Mouse (Mus musculus): ENCODE measurements at regions not wholly inside any gene's neighbourhood (a gene's known extent, or its start where the extent isn't known, plus 50 kb on each side); places are given as distances from the start of the nearest gene placed in this dataset.
A peak's percentile ranks its signal among the peaks of the same experiment; 100 is the strongest.

DNA sequence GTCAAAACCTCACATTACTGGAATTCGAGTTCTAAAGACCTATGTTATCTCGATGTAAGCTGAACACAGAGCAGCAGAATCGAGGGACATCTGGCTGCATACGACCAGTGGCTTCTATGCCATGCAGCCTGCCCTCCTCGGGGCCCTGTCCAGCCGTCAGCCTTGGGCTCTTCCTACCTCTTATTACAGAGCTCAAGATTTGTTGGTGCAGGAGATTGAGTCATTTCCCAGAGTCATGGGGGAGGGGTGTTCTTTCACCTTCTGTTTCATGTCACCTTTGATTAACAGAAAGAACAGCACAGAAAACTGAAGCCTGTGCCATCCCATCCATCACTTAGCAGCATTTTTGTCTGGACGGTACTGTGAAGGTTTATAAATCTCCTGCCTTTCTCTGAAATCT lies 52.1 kb downstream of the Sst start:
- WGBS, result 20% methylated on average over 7 of the region's 7 CpGs
- Histone ChIP-seq H3K4me2 (replicated peaks; ENCODE audit: low read depth) (no peak overlapping the region), H3K4me3 (ENCODE audit: low read depth, low read length) (no peak overlapping the region), H3K36me3 (ENCODE audit: control insufficient read depth, insufficient read depth, low read length) (no peaks in the 10 kb centered on the region), H3K4me1 (replicated peaks; ENCODE audit: control insufficient read depth, insufficient read depth) (no peaks in the 10 kb centered on the region), H3K9ac (ENCODE audit: low read length) (no peak overlapping the region), H3K27ac (replicated peaks) (no peak overlapping the region), H3K9me3 (ENCODE audit: control insufficient read depth, low read length) (no peaks in the 10 kb centered on the region), H3K27me3 (ENCODE audit: control insufficient read depth, insufficient read depth, low read length) (no peaks in the 10 kb centered on the region)
- TF ChIP-seq CTCF (IDR thresholded peaks at IDR 0.05; ENCODE audit: low read depth) (no peak), EP300 (optimal IDR thresholded peaks at IDR 0.05) (no peak)
- ATAC-seq (ENCODE audit: low FRiP score, low TSS enrichment) (no peak), DNase-seq (ENCODE audit: low spot score) (no peak)

DNA sequence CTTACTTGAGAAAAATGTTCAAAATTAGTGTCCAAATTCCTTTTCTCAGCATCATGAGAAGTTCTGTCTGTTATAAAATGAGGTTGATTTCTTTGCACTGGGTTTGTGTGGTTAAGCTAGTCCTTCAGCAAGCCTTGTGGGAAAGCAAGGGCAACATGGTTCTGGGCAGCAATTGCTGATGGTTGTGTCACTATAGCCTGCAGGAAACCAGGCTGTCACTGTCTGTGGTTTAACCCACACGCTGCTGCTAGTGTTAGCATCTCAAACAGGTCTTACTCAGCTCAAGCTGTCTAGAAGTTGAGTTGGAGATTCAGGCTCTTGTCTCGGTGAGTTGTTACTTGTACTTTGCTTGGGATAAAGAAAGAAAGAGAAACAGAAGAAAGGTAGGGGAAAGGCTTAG lies 52.6 kb downstream of the Sst start:
- Histone ChIP-seq H3K27me3 (ENCODE audit: control insufficient read depth, insufficient read depth, low read length) (no peaks in the 10 kb centered on the region), H3K9me3 (ENCODE audit: control insufficient read depth, low read length) (no peaks in the 10 kb centered on the region), H3K27ac (replicated peaks) (no peak overlapping the region), H3K4me3 (ENCODE audit: low read depth, low read length) (no peak overlapping the region), H3K9ac (ENCODE audit: low read length) (no peak overlapping the region), H3K36me3 (ENCODE audit: control insufficient read depth, insufficient read depth, low read length) (no peaks in the 10 kb centered on the region), H3K4me1 (replicated peaks; ENCODE audit: control insufficient read depth, insufficient read depth) (no peaks in the 10 kb centered on the region), H3K4me2 (replicated peaks; ENCODE audit: low read depth) (no peak overlapping the region)
- 57% methylated on average over 2 of the region's 2 CpGs for WGBS
- TF ChIP-seq EP300 (optimal IDR thresholded peaks at IDR 0.05), result no peak
- no peak for TF ChIP-seq CTCF (IDR thresholded peaks at IDR 0.05; ENCODE audit: low read depth)
- ATAC-seq (ENCODE audit: low FRiP score, low TSS enrichment) (no peak), DNase-seq (ENCODE audit: low spot score) (no peak)

DNA sequence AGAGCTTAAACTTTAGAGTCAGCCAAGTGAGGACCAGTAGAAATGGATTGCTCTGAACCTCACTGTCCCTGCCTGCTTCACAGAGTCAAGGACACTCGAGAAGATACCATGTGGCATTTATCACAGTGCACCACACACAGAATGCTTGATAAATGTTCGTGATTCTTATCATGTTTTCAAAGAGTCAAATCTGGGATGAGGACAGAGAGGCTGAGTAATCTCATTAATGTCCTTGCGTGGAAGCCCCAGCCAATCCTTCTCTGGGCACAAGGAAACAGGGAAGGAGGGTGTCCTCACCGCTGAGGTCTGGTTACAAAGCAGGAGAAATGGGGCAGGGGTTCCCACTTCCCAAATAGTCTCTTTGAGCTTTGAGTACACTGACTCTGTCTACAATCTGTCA lies 55.8 kb downstream of the Sst start:
- no peak for ATAC-seq (ENCODE audit: low FRiP score, low TSS enrichment)
- no peaks in the 10 kb centered on the region for H3K36me3 ChIP-seq (ENCODE audit: control insufficient read depth, insufficient read depth, low read length)
- H3K27ac ChIP-seq (replicated peaks), result no peak overlapping the region
- no peaks in the 10 kb centered on the region for H3K27me3 ChIP-seq (ENCODE audit: control insufficient read depth, insufficient read depth, low read length)
- no peak overlapping the region for H3K4me3 ChIP-seq (ENCODE audit: low read depth, low read length)
- no peaks in the 10 kb centered on the region for H3K9me3 ChIP-seq (ENCODE audit: control insufficient read depth, low read length)
- no peaks in the 10 kb centered on the region for H3K4me1 ChIP-seq (replicated peaks; ENCODE audit: control insufficient read depth, insufficient read depth)
- DNase-seq (ENCODE audit: low spot score), result no peak
- H3K4me2 ChIP-seq (replicated peaks; ENCODE audit: low read depth), result no peak overlapping the region
- no peak overlapping the region for H3K9ac ChIP-seq (ENCODE audit: low read length)
- WGBS, result 58% methylated on average over 4 of the region's 4 CpGs
- TF ChIP-seq EP300 (optimal IDR thresholded peaks at IDR 0.05) (no peak), CTCF (IDR thresholded peaks at IDR 0.05; ENCODE audit: low read depth) (no peak)

DNA sequence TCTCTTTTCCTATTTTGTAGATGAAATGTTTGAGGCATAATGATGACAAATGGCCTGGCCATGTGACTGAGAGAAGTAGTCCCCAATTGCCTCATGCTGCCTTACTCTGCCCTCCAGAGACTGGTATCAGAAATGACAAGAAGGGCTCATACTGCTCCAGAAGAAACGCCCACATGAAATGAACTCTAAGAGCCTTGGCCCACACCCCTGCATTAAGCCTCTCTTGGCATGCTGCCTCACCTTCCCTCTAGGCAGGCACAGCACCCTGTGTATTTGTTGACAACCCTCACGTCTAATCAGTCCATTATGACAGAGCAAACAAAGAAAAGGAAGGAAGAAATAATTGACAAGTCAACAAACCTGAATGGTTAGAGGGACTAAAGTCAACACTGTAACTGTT lies 57.2 kb downstream of the Sst start:
- Histone ChIP-seq H3K9ac (ENCODE audit: low read length) (no peak overlapping the region), H3K36me3 (ENCODE audit: control insufficient read depth, insufficient read depth, low read length) (no peaks in the 10 kb centered on the region), H3K4me3 (ENCODE audit: low read depth, low read length) (no peak overlapping the region), H3K27ac (replicated peaks) (no peak overlapping the region), H3K4me2 (replicated peaks; ENCODE audit: low read depth) (no peak overlapping the region), H3K4me1 (replicated peaks; ENCODE audit: control insufficient read depth, insufficient read depth) (no peaks in the 10 kb centered on the region), H3K9me3 (ENCODE audit: control insufficient read depth, low read length) (no peaks in the 10 kb centered on the region; the same call in 1 of the 2 replicates), H3K27me3 (ENCODE audit: control insufficient read depth, insufficient read depth, low read length) (no peaks in the 10 kb centered on the region)
- DNase-seq (ENCODE audit: low spot score) (peak; percentile 65), ATAC-seq (ENCODE audit: low FRiP score, low TSS enrichment) (peak; percentile 87; the same call in 1 of the 2 replicates)
- TF ChIP-seq CTCF (IDR thresholded peaks at IDR 0.05; ENCODE audit: low read depth), result no peak
- no peak for TF ChIP-seq EP300 (optimal IDR thresholded peaks at IDR 0.05)
- 20% methylated on average over 2 of the region's 2 CpGs for WGBS

GRCm38 (mm10) chr16:23833042-23833423 lies 57.7 kb downstream of the Sst start:
- no peaks in the 10 kb centered on the region for H3K36me3 ChIP-seq (ENCODE audit: control insufficient read depth, insufficient read depth, low read length)
- ATAC-seq (ENCODE audit: low FRiP score, low TSS enrichment) (no peak), DNase-seq (ENCODE audit: low spot score) (no peak)
- TF ChIP-seq CTCF (IDR thresholded peaks at IDR 0.05; ENCODE audit: low read depth) (no peak), EP300 (optimal IDR thresholded peaks at IDR 0.05) (no peak)
- H3K27ac ChIP-seq (replicated peaks), result no peak overlapping the region
- no peak overlapping the region for H3K4me2 ChIP-seq (replicated peaks; ENCODE audit: low read depth)
- no peak overlapping the region for H3K4me3 ChIP-seq (ENCODE audit: low read depth, low read length)
- no peaks in the 10 kb centered on the region for H3K4me1 ChIP-seq (replicated peaks; ENCODE audit: control insufficient read depth, insufficient read depth)
- no peaks in the 10 kb centered on the region for H3K27me3 ChIP-seq (ENCODE audit: control insufficient read depth, insufficient read depth, low read length)
- no peaks in the 10 kb centered on the region; the same call in 1 of the 2 replicates for H3K9me3 ChIP-seq (ENCODE audit: control insufficient read depth, low read length)
- 54% methylated on average over 2 of the region's 2 CpGs for WGBS
- no peak overlapping the region for H3K9ac ChIP-seq (ENCODE audit: low read length)

DNA sequence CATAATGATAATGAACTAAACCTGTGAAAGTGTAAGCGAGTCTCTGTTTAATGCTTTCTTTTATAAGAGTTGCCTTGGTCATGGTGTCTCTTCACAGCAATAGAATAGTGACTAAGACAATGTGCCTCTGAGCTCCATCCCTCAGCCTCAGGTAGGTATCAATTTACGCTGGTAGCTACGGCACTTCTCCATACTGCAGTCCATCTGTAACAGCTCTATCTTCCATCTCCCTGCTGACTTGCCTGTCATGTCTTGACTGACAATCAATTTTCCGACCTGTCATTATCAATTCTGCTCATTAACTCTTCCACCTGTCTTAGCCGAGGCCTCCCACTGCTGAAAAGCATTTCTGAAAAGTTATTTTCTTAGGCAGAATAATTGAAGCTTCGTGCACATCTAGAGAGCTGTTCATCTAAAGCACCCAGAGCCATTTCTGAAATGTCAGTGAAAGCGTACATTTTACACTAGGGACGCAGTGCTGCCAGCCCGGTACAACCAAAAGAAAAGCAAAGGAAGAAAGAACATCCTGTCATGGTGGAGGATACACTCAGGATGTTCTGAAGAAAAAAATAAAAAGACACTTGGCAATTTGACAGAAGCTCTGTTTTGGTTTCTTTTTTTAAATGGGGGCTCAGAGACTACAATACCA lies 58.2 kb downstream of the Sst start:
- H3K9ac ChIP-seq (ENCODE audit: low read length), result no peak overlapping the region
- no peak overlapping the region for H3K4me2 ChIP-seq (replicated peaks; ENCODE audit: low read depth)
- no peaks in the 10 kb centered on the region for H3K36me3 ChIP-seq (ENCODE audit: control insufficient read depth, insufficient read depth, low read length)
- no peak for DNase-seq (ENCODE audit: low spot score)
- 73% methylated on average over 9 of the region's 9 CpGs for WGBS
- no peaks in the 10 kb centered on the region for H3K27me3 ChIP-seq (ENCODE audit: control insufficient read depth, insufficient read depth, low read length)
- H3K4me3 ChIP-seq (ENCODE audit: low read depth, low read length), result no peak overlapping the region
- H3K4me1 ChIP-seq (replicated peaks; ENCODE audit: control insufficient read depth, insufficient read depth), result no peaks in the 10 kb centered on the region
- H3K9me3 ChIP-seq (ENCODE audit: control insufficient read depth, low read length), result no peaks in the 10 kb centered on the region; the same call in 1 of the 2 replicates
- no peak for ATAC-seq (ENCODE audit: low FRiP score, low TSS enrichment)
- TF ChIP-seq CTCF (IDR thresholded peaks at IDR 0.05; ENCODE audit: low read depth) (no peak), EP300 (optimal IDR thresholded peaks at IDR 0.05) (no peak)
- H3K27ac ChIP-seq (replicated peaks), result no peak overlapping the region
